Mouse (Mus musculus): ENCODE results near the gene Cd63. TPM values are rescaled to one million over a fixed set of nuclear protein-coding genes. Genes with fewer than 3 reads are reported as not detected.

Cd63 gene
- total and polyA plus RNA-seq, 3 experiments, result not detected

DNA sequence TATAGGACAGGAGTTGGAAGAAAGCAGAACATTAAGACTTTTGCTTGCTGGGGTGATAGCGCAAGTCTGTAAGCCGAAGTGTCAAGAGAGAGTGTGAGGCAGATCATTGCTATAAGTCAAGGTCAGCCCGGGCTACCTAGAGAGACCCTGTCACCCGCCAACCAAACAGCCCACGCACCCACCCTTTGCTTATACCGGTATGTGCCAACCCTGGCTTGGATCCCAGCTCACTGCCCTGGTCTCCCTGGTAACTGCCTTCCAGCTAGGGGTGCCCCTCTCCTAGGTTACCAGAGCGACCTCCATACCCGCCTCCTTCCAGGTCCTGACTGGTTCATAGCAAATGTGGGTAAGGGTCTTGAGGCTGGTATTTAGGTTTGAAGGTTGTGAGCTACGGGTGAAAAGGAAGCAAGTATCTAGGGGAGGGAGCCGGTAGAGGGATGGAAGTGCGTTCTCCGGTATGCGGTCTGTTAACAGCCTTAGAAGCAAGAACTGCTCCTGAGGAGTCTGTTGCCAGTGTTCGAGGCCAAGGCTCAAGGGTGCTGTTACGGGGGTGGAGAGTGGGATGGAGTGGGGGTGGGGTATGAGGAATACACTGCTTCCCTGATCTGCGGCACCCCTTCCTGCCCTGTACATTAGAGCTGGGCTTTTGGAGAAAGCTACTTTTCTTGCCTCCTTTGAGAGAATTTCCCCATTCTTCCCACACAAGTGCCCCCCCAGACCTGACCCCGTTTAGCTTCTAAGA lies 4.7 kb upstream of the Cd63 start (continued):
- TF ChIP-seq EP300 (IDR thresholded peaks at IDR 0.05; ENCODE audit: low read length), result no peak

DNA sequence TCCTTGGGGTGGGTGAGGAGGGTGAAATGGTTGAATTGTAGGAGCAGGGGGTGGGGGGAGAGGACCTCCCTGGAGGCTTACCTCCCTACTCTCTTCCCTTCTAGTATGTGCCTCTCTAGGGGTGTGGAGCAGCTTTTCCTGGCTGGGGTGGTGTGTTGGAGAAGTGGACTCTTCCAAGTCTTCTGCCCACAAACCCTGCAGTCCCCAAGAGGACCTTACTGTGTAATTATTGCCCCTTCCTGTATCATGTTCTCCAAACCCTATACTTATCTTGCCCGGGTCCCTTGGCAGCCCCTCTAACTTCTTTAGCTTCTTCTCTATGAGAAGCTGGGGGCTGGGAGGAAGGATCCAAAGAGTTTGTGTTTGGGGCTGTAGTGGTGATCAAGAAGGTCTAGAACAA lies 4.0 kb upstream of the Cd63 start:
- H3K4me2 ChIP-seq (ENCODE audit: insufficient read depth, low read depth, poor library complexity, severe bottlenecking), result no peak overlapping the region
- dilution Hi-C loops (cut with MboI; ENCODE audit: extremely low pct_ligation_motif_present, extremely low pct_unique_long_range_greater_than_20kb, low sequenced_read_pairs) (no loop called here), in situ Hi-C loops (cut with MboI; ENCODE audit: low pct_ligation_motif_present, low pct_unique_long_range_greater_than_20kb, low sequenced_read_pairs) (loop anchor here (5.0 kb wide), 2 partner anchors 60 to 125 kb away; no protein-coding TSS in a partner anchor)
- H3K27me3 ChIP-seq (replicated peaks), result peaks cover 25% of the 10 kb centered on the region
- no peaks in the 10 kb centered on the region for H3K36me3 ChIP-seq (replicated peaks in 1 of 2; ENCODE audit: control insufficient read depth in 1 of 2, insufficient read depth in 1 of 2, low read length in 1 of 2)
- no peak overlapping the region for H3K9ac ChIP-seq (ENCODE audit: insufficient read depth, low read depth)
- TF ChIP-seq POLR2A (IDR thresholded peaks at IDR 0.05; ENCODE audit: low read depth, low read length) (no peak), EP300 (IDR thresholded peaks at IDR 0.05; ENCODE audit: low read length) (no peak), SMC3 (IDR thresholded peaks at IDR 0.05; ENCODE audit: low read depth, low read length) (no peak), MEF2A (IDR thresholded peaks at IDR 0.05; ENCODE audit: borderline replicate concordance, low read depth, low read length) (no peak), KAT2A (IDR thresholded peaks at IDR 0.05; ENCODE audit: insufficient replicate concordance, low read length) (no peak), MYC (IDR thresholded peaks at IDR 0.05; ENCODE audit: low read depth, low read length) (no peak), NELFE (IDR thresholded peaks at IDR 0.05; ENCODE audit: low read depth, low read length) (no peak), SIN3A (IDR thresholded peaks at IDR 0.05; ENCODE audit: low read length) (no peak), BHLHE40 (IDR thresholded peaks at IDR 0.05; ENCODE audit: low read depth, low read length) (no peak)
- H3K27ac ChIP-seq (ENCODE audit: insufficient read depth, low read depth), result no peak overlapping the region
- H3K9me3 ChIP-seq (replicated peaks; ENCODE audit: low read length), result no peaks in the 10 kb centered on the region
- DNase-seq (ENCODE audit: extremely low read depth), result no peak
- peaks cover 4 to 14% of the 10 kb centered on the region in 2 experiments; a peak in 2 of 4 replicates for H3K4me1 ChIP-seq (ENCODE audit: control insufficient read depth in 1 of 2, insufficient read depth in 2 of 2)
- no peaks in the 10 kb centered on the region for H3K79me2 ChIP-seq (replicated peaks; ENCODE audit: control insufficient read depth, extremely low read depth, insufficient read depth, poor library complexity, severe bottlenecking)
- no peak overlapping the region for H3K4me3 ChIP-seq (replicated peaks in 1 of 3; ENCODE audit: low read depth in 2 of 3, low read length in 2 of 3, poor library complexity in 1 of 3)

DNA sequence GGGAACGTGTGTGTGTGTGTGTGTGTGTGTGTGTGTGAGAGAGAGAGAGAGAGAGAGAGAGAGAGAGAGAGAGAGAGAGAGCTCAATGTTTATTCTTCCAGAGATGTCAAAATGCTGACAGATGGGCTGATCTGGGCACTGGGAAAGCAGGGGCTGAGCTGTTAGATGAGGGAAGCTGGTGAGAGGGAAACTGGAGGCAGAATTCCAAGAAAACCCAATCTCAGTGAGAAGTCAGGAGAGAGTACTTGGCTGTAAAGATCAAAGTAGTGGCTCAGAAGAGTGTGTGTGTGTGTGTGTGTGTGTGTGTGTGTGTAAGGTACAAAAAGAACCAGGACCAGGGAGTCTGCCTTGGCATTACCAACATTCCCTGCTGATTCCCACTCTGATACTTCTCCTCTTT lies 3.3 kb upstream of the Cd63 start:
- no peak overlapping the region for H3K9ac ChIP-seq (ENCODE audit: insufficient read depth, low read depth)
- no peak for DNase-seq (ENCODE audit: extremely low read depth)
- no peak overlapping the region for H3K4me3 ChIP-seq (replicated peaks in 1 of 3; ENCODE audit: low read depth in 2 of 3, low read length in 2 of 3, poor library complexity in 1 of 3)
- no peaks in the 10 kb centered on the region for H3K79me2 ChIP-seq (replicated peaks; ENCODE audit: control insufficient read depth, extremely low read depth, insufficient read depth, poor library complexity, severe bottlenecking)
- no peak overlapping the region for H3K4me2 ChIP-seq (ENCODE audit: insufficient read depth, low read depth, poor library complexity, severe bottlenecking)
- no peaks in the 10 kb centered on the region for H3K9me3 ChIP-seq (replicated peaks; ENCODE audit: low read length)
- H3K36me3 ChIP-seq (replicated peaks in 1 of 2; ENCODE audit: control insufficient read depth in 1 of 2, insufficient read depth in 1 of 2, low read length in 1 of 2), result no peaks in the 10 kb centered on the region
- H3K4me1 ChIP-seq (ENCODE audit: control insufficient read depth in 1 of 2, insufficient read depth in 2 of 2), result peaks cover 5 to 9% of the 10 kb centered on the region in 2 experiments; a peak in 3 of 4 replicates
- TF ChIP-seq JUN (IDR thresholded peaks at IDR 0.05; ENCODE audit: insufficient read depth, low read depth, low read length) (no peak), RAD21 (IDR thresholded peaks at IDR 0.05; ENCODE audit: low read depth, low read length) (no peak), SIN3A (IDR thresholded peaks at IDR 0.05; ENCODE audit: low read length) (no peak)
- dilution Hi-C loops (cut with MboI; ENCODE audit: extremely low pct_ligation_motif_present, extremely low pct_unique_long_range_greater_than_20kb, low sequenced_read_pairs) (no loop called here), in situ Hi-C loops (cut with MboI; ENCODE audit: low pct_ligation_motif_present, low pct_unique_long_range_greater_than_20kb, low sequenced_read_pairs) (loop anchor here (5.0 kb wide), 2 partner anchors 60 to 125 kb away; no protein-coding TSS in a partner anchor)
- peaks cover 20% of the 10 kb centered on the region for H3K27me3 ChIP-seq (replicated peaks)
- no peak overlapping the region for H3K27ac ChIP-seq (ENCODE audit: insufficient read depth, low read depth)
